Mouse (Mus musculus) thymus, adult 2 months (tissue): Measurements from ENCODE around the gene Cdc14b. TPM values are rescaled to one million over a fixed set of nuclear protein-coding genes. Genes with fewer than 3 reads are reported as not detected.

Source experiments
- DNase-seq: peaks from one replicate; pipeline ENCODE4 v3.0.0; 2021
- H3K27ac ChIP-seq: fragments of 200-500 bp; 2 replicates; pipeline ENCODE4 v1.5.1; 2012; ENCODE audit warnings: low read length, control low read depth; ENCODE audit not compliant: control insufficient read depth, insufficient read depth
- H3K27me3 ChIP-seq: fragments of 200-500 bp; 2 replicates; pipeline ENCODE4 v1.6.1; 2012; ENCODE audit warnings: mild to moderate bottlenecking, low read length, moderate library complexity, mixed read lengths; ENCODE audit not compliant: control insufficient read depth, insufficient read depth
- H3K36me3 ChIP-seq: fragments of 200-500 bp; 2 replicates; pipeline ENCODE4 v1.6.1; 2012; ENCODE audit warnings: mild to moderate bottlenecking, low read length, moderate library complexity; ENCODE audit not compliant: control insufficient read depth, insufficient read depth
- H3K4me1 ChIP-seq: fragments of 200-500 bp; replicated peaks from 2 replicates; pipeline ENCODE4 v1.6.1; 2012; ENCODE audit warnings: low read length; ENCODE audit not compliant: control insufficient read depth, insufficient read depth
- H3K4me3 ChIP-seq: fragments of 200-500 bp; 2 replicates; pipeline ENCODE4 v1.5.1; 2012; ENCODE audit warnings: mild to moderate bottlenecking, low read length, control low read depth, moderate library complexity; ENCODE audit not compliant: control insufficient read depth, insufficient read depth
- CTCF ChIP-seq: fragments of 200-500 bp; IDR thresholded peaks from 2 replicates; pipeline ENCODE4 v1.5.1; 2012; ENCODE audit warnings: mild to moderate bottlenecking, control low read depth, low read length, moderate library complexity, borderline replicate concordance; ENCODE audit not compliant: control insufficient read depth, poor library complexity, insufficient read depth; ENCODE audit errors: extremely low read depth
- POLR2A ChIP-seq: fragments of 200-500 bp; IDR thresholded peaks from 2 replicates; pipeline ENCODE4 v1.6.1; 2012; ENCODE audit warnings: mild to moderate bottlenecking, low read length, control low read depth, moderate library complexity; ENCODE audit not compliant: control insufficient read depth, poor library complexity, insufficient read depth; ENCODE audit errors: extremely low read depth
- WGBS: fragments of 180-500 bp; shearing (Covaris S2); methylation state at CpG from one replicate; pipeline ENCODE4 v1.1.7; 2018; 5-methylcytosine and 5-hydroxymethylcytosine counted together
- polyA plus RNA-seq: library from polyadenylated mRNA; depleted of rRNA; stranded (reverse); fragments of >200 nt; gene quantifications from 2 replicates; pipeline ENCODE4 v1.2.3, GENCODE M21; 2012

The Cdc14b gene
- polyA plus RNA-seq, 1 experiment = 3.2 TPM

GRCm38 (mm10) chr13:64178000-64178399 is 97.1 kb downstream of the Cdc14b start:
- Histone ChIP-seq H3K4me1 (no peaks in the 10 kb centered on the region), H3K27me3 (no peaks in the 10 kb centered on the region), H3K4me3 (no peak overlapping the region), H3K36me3 (no peaks in the 10 kb centered on the region), H3K27ac (no peak overlapping the region)
- DNase-seq = no peak
- WGBS = 94% methylated on average over 7 of the region's 7 CpGs
- TF ChIP-seq POLR2A (no peak), CTCF (no peak)

- Histone ChIP-seq H3K27me3 (no peaks in the 10 kb centered on the region), H3K27ac (no peak overlapping the region), H3K36me3 (no peaks in the 10 kb centered on the region), H3K4me3 (no peak overlapping the region), H3K4me1 (no peaks in the 10 kb centered on the region)
- no peak for DNase-seq
- TF ChIP-seq POLR2A (no peak), CTCF (no peak)
- 97% methylated on average over 25 of the region's 25 CpGs for WGBS
Observed at GRCm38 (mm10) chr13:64169746-64170145, 105.3 kb downstream of the Cdc14b start.

DNA sequence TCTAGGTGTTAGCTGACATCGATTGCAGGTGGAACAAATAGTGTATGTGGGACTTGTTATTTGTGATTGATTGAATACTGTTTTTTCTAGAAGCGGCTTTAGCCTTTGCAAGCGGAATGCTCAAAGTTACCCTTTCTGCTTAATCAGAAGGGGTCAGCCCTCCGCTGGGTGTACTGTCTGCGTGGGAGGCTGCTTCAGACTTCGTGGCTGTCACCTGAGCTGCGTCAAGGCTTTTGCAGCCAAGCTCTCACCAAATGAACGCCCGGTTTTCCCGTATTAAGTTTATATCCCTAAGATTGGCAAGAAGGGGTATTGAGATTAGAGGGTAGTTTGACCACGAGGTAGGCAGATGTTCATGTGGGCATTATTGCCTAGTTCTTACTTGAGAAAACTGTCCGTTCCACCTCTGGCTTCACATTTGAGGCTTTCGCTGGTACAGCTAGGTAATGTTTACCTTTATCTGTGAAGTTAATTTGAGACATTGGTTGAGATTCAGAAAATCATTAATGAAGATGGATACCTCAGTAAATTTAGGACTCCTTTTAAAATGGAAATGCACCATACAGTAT is 111.9 kb downstream of the Cdc14b start:
- H3K4me3 ChIP-seq = no peak overlapping the region
- TF ChIP-seq POLR2A (no peak), CTCF (no peak)

GRCm38 (mm10) chr13:64162626-64163025 is 112.5 kb downstream of the Cdc14b start:
- TF ChIP-seq CTCF (no peak), POLR2A (no peak)
- peaks cover 15% of the 10 kb centered on the region for H3K4me1 ChIP-seq
- peak overlapping the region; percentile 58 for H3K4me3 ChIP-seq
- WGBS = 54% methylated on average over 14 of the region's 14 CpGs
- no peak overlapping the region for H3K27ac ChIP-seq
- H3K36me3 ChIP-seq = no peaks in the 10 kb centered on the region
- no peak for DNase-seq
- no peaks in the 10 kb centered on the region for H3K27me3 ChIP-seq

More for the DNA sequence above, 111.9 kb downstream of the Cdc14b start:
- H3K27me3 ChIP-seq = no peaks in the 10 kb centered on the region
- H3K36me3 ChIP-seq = no peaks in the 10 kb centered on the region
- H3K27ac ChIP-seq = no peak overlapping the region
- H3K4me1 ChIP-seq = peaks cover 15% of the 10 kb centered on the region
- 88% methylated on average over 13 of the region's 13 CpGs for WGBS
- DNase-seq = no peak

GRCm38 (mm10) chr13:64161916-64162611 is 113.0 kb downstream of the Cdc14b start:
- peak; percentile 46 for DNase-seq
- Histone ChIP-seq H3K4me1 (peaks cover 15% of the 10 kb centered on the region), H3K36me3 (no peaks in the 10 kb centered on the region), H3K27me3 (no peaks in the 10 kb centered on the region), H3K27ac (no peak overlapping the region), H3K4me3 (peak overlapping the region; percentile 58)
- TF ChIP-seq POLR2A = peak; percentile 10; the same call in 1 of the 2 replicates
- no peak for TF ChIP-seq CTCF
- WGBS = under 1% methylated on average over 71 of the region's 71 CpGs

- no peaks in the 10 kb centered on the region for H3K27me3 ChIP-seq
- under 1% methylated on average over 29 of the region's 31 CpGs for WGBS
- peak within 1 kb of the TSS; percentile 58 for H3K4me3 ChIP-seq
Observed at GRCm38 (mm10) chr13:64161548-64161915, 113.6 kb downstream of the Cdc14b start, which contains the start of gene Habp4. Habp4 (plus strand) TSS chr13:64161824.

GRCm38 (mm10) chr13:64156966-64157365 is 118.1 kb downstream of the Cdc14b start:
- H3K27ac ChIP-seq = no peak overlapping the region
- DNase-seq = no peak
- TF ChIP-seq CTCF (no peak), POLR2A (no peak)
- H3K4me1 ChIP-seq = peaks cover 7% of the 10 kb centered on the region
- no peaks in the 10 kb centered on the region for H3K27me3 ChIP-seq
- H3K4me3 ChIP-seq = no peak overlapping the region
- no peaks in the 10 kb centered on the region for H3K36me3 ChIP-seq

More at GRCm38 (mm10) chr13:64161548-64161915, 113.6 kb downstream of the Cdc14b start, which contains the start of gene Habp4:
- Histone ChIP-seq H3K27ac (no peak within 1 kb of the TSS), H3K4me1 (peaks cover 15% of the 10 kb centered on the region), H3K36me3 (no peaks in the 10 kb centered on the region)
- peak; percentile 68; the same call in 1 of the 2 replicates for TF ChIP-seq POLR2A
- TF ChIP-seq CTCF = peak; percentile 56; the same call in 1 of the 2 replicates
- peak; percentile 99 for DNase-seq
